Mouse (Mus musculus): ENCODE measurements around the gene Adtrp. TPM values are rescaled to one million over a fixed set of nuclear protein-coding genes. Genes with fewer than 3 reads are reported as not detected.

Adtrp gene
- polyA plus RNA-seq, 1 experiment from 2014 or later, result not detected

GRCm38 (mm10) chr13:41767941-41768340 is 79.5 kb downstream of the Adtrp start:
- Histone ChIP-seq H3K4me3 (replicated peaks) (no peak overlapping the region), H3K36me3 (no peaks in the 10 kb centered on the region), H3K27ac (no peak overlapping the region), H3K27me3 (no peaks in the 10 kb centered on the region), H3K4me1 (replicated peaks) (no peaks in the 10 kb centered on the region), H3K9ac (no peak overlapping the region), H3K4me2 (no peak overlapping the region), H3K9me3 (replicated peaks) (no peaks in the 10 kb centered on the region)
- DNase-seq (no peak), ATAC-seq (ENCODE audit: low read depth) (no peak)
- 70% methylated on average over 4 of the region's 4 CpGs for WGBS (ENCODE audit: insufficient replicate concordance)

DNA sequence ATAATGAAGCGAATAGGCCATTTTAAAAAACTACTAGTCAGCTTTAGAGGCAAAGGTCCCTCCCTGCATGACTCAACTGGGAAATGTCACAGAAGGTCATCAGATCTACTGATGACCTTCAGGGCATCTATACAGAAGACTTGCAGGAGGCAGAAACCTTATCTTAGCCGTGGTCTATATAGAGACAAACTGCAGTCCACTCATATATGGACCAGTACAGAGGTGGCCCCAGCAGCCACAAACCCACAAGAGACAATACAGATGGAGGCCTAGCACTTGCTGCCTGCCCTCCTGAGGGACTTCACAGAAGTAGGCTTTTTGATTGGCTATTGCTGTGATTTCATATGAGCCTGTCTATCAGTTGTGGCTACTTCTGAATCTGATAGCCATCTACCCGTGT is 85.5 kb downstream of the Adtrp start:
- WGBS (ENCODE audit: insufficient replicate concordance), result 51% methylated on average over 3 of the region's 3 CpGs

GRCm38 (mm10) chr13:41760484-41760883 is 87.0 kb downstream of the Adtrp start:
- Histone ChIP-seq H3K4me1 (replicated peaks) (no peaks in the 10 kb centered on the region), H3K4me3 (replicated peaks) (no peak overlapping the region), H3K36me3 (no peaks in the 10 kb centered on the region), H3K9me3 (replicated peaks) (no peaks in the 10 kb centered on the region), H3K9ac (no peak overlapping the region), H3K4me2 (no peak overlapping the region), H3K27me3 (no peaks in the 10 kb centered on the region), H3K27ac (no peak overlapping the region)
- DNase-seq, result no peak
- WGBS (ENCODE audit: insufficient replicate concordance), result 57% methylated on average over 10 of the region's 10 CpGs
- no peak for ATAC-seq (ENCODE audit: low read depth)

More for the DNA sequence above, 85.5 kb downstream of the Adtrp start:
- no peaks in the 10 kb centered on the region for H3K27me3 ChIP-seq
- no peak overlapping the region for H3K4me2 ChIP-seq
- DNase-seq (no peak), ATAC-seq (ENCODE audit: low read depth) (no peak)
- no peak overlapping the region for H3K4me3 ChIP-seq (replicated peaks)
- no peak overlapping the region for H3K9ac ChIP-seq
- no peaks in the 10 kb centered on the region for H3K36me3 ChIP-seq
- no peaks in the 10 kb centered on the region for H3K4me1 ChIP-seq (replicated peaks)
- no peak overlapping the region for H3K27ac ChIP-seq
- H3K9me3 ChIP-seq (replicated peaks), result no peaks in the 10 kb centered on the region

- no peak for DNase-seq
- no peaks in the 10 kb centered on the region for H3K27me3 ChIP-seq
- H3K36me3 ChIP-seq, result no peaks in the 10 kb centered on the region
- H3K4me3 ChIP-seq (replicated peaks), result no peak overlapping the region
- H3K9me3 ChIP-seq (replicated peaks), result no peaks in the 10 kb centered on the region
- WGBS (ENCODE audit: insufficient replicate concordance), result 64% methylated on average over 19 of the region's 19 CpGs
- H3K4me1 ChIP-seq (replicated peaks), result no peaks in the 10 kb centered on the region
- no peak overlapping the region for H3K4me2 ChIP-seq
- no peak overlapping the region for H3K9ac ChIP-seq
- no peak for ATAC-seq (ENCODE audit: low read depth)
- no peak overlapping the region for H3K27ac ChIP-seq
Measured at GRCm38 (mm10) chr13:41758550-41759465, 88.7 kb downstream of the Adtrp start.

- WGBS (ENCODE audit: insufficient replicate concordance), result 59% methylated on average over 5 of the region's 5 CpGs
- Histone ChIP-seq H3K9me3 (replicated peaks) (no peaks in the 10 kb centered on the region), H3K27ac (no peak overlapping the region), H3K9ac (no peak overlapping the region), H3K4me3 (replicated peaks) (no peak overlapping the region), H3K36me3 (no peaks in the 10 kb centered on the region), H3K27me3 (no peaks in the 10 kb centered on the region), H3K4me1 (replicated peaks) (no peaks in the 10 kb centered on the region), H3K4me2 (no peak overlapping the region)
- DNase-seq, result no peak
- no peak for ATAC-seq (ENCODE audit: low read depth)
Measured at GRCm38 (mm10) chr13:41753114-41753513, 94.4 kb downstream of the Adtrp start.

DNA sequence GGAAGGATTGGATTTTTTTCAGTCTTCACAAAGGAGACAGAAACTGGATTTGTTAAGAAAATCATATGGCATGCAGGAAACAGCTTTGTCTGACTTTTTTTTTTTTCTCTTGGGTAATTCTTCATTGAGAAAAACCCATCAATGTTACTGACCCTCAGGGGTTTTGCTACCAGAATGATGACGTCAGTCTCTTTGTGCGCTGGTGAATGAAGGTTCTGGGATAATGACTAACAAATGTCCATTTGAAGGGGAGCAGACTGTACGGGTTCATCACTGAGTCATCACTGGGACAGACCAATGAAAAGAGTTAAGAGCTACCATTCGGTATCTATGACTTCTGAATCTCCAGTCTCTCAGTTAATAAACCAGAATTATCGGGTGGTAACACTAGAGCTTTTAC is 97.0 kb downstream of the Adtrp start:
- H3K9ac ChIP-seq, result no peak overlapping the region
- 66% methylated on average over 5 of the region's 5 CpGs for WGBS (ENCODE audit: insufficient replicate concordance)
- H3K36me3 ChIP-seq, result no peaks in the 10 kb centered on the region
- DNase-seq (no peak), ATAC-seq (ENCODE audit: low read depth) (no peak)
- no peak overlapping the region for H3K4me2 ChIP-seq
- H3K4me1 ChIP-seq (replicated peaks), result no peaks in the 10 kb centered on the region
- no peak overlapping the region for H3K4me3 ChIP-seq (replicated peaks)
- H3K9me3 ChIP-seq (replicated peaks), result no peaks in the 10 kb centered on the region
- no peak overlapping the region for H3K27ac ChIP-seq
- H3K27me3 ChIP-seq, result no peaks in the 10 kb centered on the region

DNA sequence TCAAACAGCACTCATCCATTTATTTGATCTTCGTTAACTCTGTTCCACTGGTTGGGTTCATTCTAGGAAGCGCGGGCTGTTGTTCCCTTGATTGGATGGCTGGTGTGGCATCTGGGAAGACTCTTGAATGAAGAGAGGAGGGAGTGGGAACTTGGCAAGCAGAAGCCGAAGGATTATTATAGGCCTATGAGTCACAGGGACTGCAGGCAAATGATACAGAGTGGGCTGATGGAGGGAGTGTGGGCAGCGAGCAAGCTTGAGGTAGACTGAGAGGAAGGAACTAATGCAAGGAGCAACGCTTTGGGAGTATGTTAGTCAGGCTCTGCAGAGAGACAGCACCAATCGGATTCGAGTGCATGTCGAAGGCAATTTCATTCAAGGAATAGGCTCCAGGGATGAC is 98.6 kb downstream of the Adtrp start:
- no peaks in the 10 kb centered on the region for H3K27me3 ChIP-seq
- H3K27ac ChIP-seq, result no peak overlapping the region
- H3K4me2 ChIP-seq, result no peak overlapping the region
- H3K9me3 ChIP-seq (replicated peaks), result no peaks in the 10 kb centered on the region
- H3K36me3 ChIP-seq, result no peaks in the 10 kb centered on the region
- no peak overlapping the region for H3K4me3 ChIP-seq (replicated peaks)
- no peak for ATAC-seq (ENCODE audit: low read depth)
- no peaks in the 10 kb centered on the region for H3K4me1 ChIP-seq (replicated peaks)
- no peak for DNase-seq
- 70% methylated on average over 9 of the region's 9 CpGs for WGBS (ENCODE audit: insufficient replicate concordance)
- H3K9ac ChIP-seq, result no peak overlapping the region

DNA sequence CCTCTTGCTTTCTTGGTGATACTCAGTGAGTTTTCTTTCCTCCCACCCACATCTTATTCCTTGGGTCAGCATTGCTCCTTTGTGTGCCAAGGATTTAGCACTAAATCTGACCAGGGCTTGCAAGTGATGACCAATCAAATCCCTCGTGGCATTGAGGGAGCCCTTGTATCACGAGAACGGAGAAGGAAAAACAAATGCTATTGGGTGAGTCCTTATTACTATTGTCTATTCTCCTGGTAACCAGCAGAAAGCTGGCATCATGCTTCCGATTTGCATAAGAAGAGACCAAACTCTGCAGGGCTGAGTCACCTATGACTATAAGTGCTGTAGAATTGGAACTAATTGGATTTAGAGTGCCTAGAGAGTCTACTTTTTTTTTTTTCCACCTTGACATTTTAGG is 99.8 kb downstream of the Adtrp start:
- 67% methylated on average over 4 of the region's 4 CpGs for WGBS (ENCODE audit: insufficient replicate concordance)
- no peak overlapping the region for H3K9ac ChIP-seq
- H3K4me3 ChIP-seq (replicated peaks), result no peak overlapping the region
- H3K9me3 ChIP-seq (replicated peaks), result no peaks in the 10 kb centered on the region
- no peaks in the 10 kb centered on the region for H3K27me3 ChIP-seq
- H3K27ac ChIP-seq, result no peak overlapping the region
- ATAC-seq (ENCODE audit: low read depth) (no peak), DNase-seq (no peak)
- H3K36me3 ChIP-seq, result no peaks in the 10 kb centered on the region
- no peaks in the 10 kb centered on the region for H3K4me1 ChIP-seq (replicated peaks)
- no peak overlapping the region for H3K4me2 ChIP-seq

DNA sequence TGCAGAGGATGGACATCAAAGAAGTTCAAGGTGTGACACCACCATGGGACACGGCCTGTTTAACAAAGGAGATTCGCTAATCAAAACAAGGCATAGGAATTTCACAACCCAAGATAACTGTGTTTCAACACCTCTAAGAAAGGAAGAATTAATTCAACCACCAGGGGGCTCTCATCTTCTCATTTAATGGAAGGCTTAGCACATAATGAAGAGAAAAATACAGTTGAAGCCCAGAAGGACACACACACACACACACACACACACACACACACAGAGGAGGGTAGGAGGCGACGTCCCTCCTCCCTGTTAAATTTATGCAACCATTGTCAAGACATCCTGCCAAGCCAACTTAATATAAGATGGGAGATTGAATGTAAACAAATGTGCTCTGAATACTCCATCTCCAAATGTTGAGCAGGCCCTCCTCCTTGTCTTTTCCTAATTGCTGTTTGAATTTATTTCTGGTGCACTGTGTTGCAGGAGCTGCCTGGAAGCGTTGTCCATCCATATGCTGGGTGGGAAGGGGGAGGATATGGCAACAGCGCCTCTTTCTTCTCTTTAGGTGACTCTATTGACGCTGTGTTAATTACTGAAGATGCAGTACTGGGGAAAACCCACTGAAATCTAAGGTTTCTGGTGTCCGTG is 100.4 kb downstream of the Adtrp start:
- Histone ChIP-seq H3K9ac (no peak overlapping the region), H3K4me3 (replicated peaks) (no peak overlapping the region), H3K27ac (no peak overlapping the region), H3K4me2 (no peak overlapping the region), H3K36me3 (no peaks in the 10 kb centered on the region), H3K4me1 (replicated peaks) (no peaks in the 10 kb centered on the region), H3K27me3 (no peaks in the 10 kb centered on the region), H3K9me3 (replicated peaks) (no peaks in the 10 kb centered on the region)
- ATAC-seq (ENCODE audit: low read depth), result no peak
- WGBS (ENCODE audit: insufficient replicate concordance), result 39% methylated on average over 8 of the region's 8 CpGs
- DNase-seq, result no peak

DNA sequence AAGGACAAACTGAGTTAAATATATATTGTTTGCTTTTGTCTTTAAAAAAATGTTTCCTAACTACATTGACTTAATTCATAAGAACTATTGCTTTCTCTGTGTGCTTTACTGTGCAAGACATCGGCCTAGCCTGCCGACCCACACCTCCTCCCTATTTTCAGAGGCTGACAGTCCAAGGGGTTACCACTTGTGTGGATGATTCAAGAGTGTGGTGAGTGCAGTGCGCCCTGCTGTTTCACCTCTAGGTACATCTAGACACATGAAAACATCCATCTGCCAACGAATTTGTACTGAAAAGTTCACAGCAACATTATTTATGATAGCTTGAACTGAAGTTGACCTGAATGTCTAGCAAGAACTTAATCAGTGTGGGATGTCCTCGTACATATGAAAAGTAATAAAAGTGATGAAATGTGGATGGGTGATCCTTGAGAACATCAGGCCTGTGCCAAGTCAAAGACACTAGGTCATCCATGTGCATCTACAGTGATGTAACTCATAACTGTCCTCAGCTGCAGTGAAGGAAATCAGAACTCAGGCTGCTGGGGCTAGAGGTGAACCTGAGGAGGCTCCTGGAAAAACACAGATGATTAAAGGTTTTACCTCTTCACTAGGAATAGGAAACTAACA is 106.9 kb downstream of the Adtrp start:
- DNase-seq (no peak), ATAC-seq (ENCODE audit: low read depth) (no peak)
- Histone ChIP-seq H3K27me3 (no peaks in the 10 kb centered on the region), H3K4me3 (replicated peaks) (no peak overlapping the region), H3K4me2 (no peak overlapping the region), H3K4me1 (replicated peaks) (no peaks in the 10 kb centered on the region), H3K27ac (no peak overlapping the region), H3K36me3 (no peaks in the 10 kb centered on the region), H3K9ac (no peak overlapping the region), H3K9me3 (replicated peaks) (no peaks in the 10 kb centered on the region)
- 56% methylated on average over 5 of the region's 5 CpGs for WGBS (ENCODE audit: insufficient replicate concordance)

- Histone ChIP-seq H3K27ac (no peak overlapping the region), H3K27me3 (no peaks in the 10 kb centered on the region), H3K9ac (no peak overlapping the region), H3K9me3 (replicated peaks) (no peaks in the 10 kb centered on the region), H3K4me2 (no peak overlapping the region), H3K36me3 (no peaks in the 10 kb centered on the region), H3K4me1 (replicated peaks) (no peaks in the 10 kb centered on the region), H3K4me3 (replicated peaks) (no peak overlapping the region)
- 50% methylated on average over 10 of the region's 10 CpGs for WGBS (ENCODE audit: insufficient replicate concordance)
- no peak for DNase-seq
- ATAC-seq (ENCODE audit: low read depth), result no peak
Measured at GRCm38 (mm10) chr13:41737628-41738309, 109.7 kb downstream of the Adtrp start.

Measured in liver, embryonic 13.5 days (tissue).